Mouse (Mus musculus) left cerebral cortex, postnatal 25 days (tissue): Measurements from ENCODE around the gene Dnlz. TPM values are rescaled to one million over a fixed set of nuclear protein-coding genes. Genes with fewer than 3 reads are reported as not detected.
A peak's percentile ranks its signal among the peaks of the same experiment; 100 is the strongest.

Experiments used
- DNase-seq, 2 experiments: peaks; one replicate each; pipeline ENCODE4 v3.0.0; 2022; ENCODE audit warnings: low spot score in 2 of 2, mixed read lengths in 1 of 2
- intact Hi-C: fragments of 180-260 bp; cut with DNase I; formaldehyde crosslinking; loops from one replicate; pipeline ENCODE4 v1.15.1; 2025
- total RNA-seq, 2 experiments: library from RNA; stranded (reverse); gene quantifications; 2 replicates each; pipeline ENCODE4 v1.2.3; 2021

The Dnlz gene
- total RNA-seq, 2 experiments from 2014 or later: 28.0 to 28.4 TPM

DNA sequence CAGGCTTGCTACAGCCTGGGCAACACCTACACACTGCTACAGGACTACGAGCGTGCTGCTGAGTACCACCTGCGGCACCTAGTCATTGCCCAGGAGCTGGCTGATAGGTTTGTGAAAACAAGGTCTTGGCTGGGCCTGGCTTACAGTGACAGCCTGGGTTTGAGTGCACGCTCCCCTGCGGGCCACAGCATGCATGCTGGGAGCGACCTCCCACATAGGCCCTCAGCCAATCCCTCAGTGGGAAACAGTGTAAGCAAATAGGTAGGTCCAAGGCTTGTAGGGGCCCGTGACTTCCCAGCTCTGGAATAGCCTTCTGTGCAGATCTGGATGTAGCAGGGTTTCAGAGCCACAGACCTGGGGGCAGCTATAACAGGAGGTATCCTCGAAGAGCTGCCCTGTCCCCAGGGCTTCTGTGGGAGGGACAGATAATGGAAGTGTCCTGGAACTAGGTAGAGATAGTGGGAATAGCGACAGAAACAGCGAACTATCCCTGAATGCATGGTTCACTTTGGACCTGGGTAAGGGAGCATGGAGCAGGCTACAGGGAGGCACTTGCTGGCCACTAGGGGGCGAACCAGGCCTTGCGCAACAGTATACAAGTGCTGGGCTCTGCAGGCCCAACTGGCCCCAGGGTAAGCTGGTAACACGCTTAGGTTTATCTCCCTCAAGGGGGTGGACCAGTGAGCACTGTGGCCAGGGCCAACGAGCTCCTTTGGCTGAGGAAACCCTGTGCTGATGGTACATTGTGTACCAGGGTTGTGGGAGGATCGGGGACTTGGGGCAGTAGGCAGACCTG, 26.3 kb downstream of the Dnlz start:
- no peak for DNase-seq
- intact Hi-C loops: loop anchor here (1.0 to 10.0 kb wide), 3 partner anchors 27 to 239 kb away; partner anchors contain the start of gene Dnlz

DNA sequence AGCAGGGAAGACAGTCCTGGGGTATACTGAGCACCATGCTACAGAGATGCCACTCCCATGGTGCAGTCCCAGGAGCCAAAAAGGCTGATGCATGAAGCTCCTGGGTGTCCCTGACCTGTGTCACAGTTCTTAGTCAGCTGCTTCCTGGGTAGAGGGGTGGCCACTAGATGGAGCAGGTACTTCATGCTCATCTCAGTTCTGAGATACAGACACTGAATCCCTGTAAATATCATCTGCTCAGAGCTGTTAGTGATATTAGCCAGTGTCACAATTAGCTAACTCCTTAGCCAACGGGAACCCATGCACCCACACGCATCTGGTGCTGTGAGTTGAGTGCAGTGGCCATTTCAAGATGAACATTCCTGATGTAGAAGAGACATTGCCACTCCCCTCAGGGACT, 27.0 kb downstream of the Dnlz start:
- peak in 1 of 2 experiments; percentile 70 for DNase-seq
- intact Hi-C loops: loop anchor here (1.0 to 10.0 kb wide), 3 partner anchors 27 to 240 kb away; partner anchors contain the start of gene Dnlz

GRCm38 (mm10) chr2:26323589-26324325, 28.2 kb downstream of the Dnlz start:
- intact Hi-C loops: loop anchor here (10.0 kb wide), 1 partner anchor 241 kb away; no protein-coding TSS in a partner anchor
- no peak for DNase-seq

GRCm38 (mm10) chr2:26320245-26321185, 31.4 kb downstream of the Dnlz start:
- intact Hi-C loops: loop anchor here (10.0 kb wide), 1 partner anchor 244 kb away; no protein-coding TSS in a partner anchor
- no peak for DNase-seq

GRCm38 (mm10) chr2:26319519-26320244, 32.2 kb downstream of the Dnlz start:
- DNase-seq: no peak

DNA sequence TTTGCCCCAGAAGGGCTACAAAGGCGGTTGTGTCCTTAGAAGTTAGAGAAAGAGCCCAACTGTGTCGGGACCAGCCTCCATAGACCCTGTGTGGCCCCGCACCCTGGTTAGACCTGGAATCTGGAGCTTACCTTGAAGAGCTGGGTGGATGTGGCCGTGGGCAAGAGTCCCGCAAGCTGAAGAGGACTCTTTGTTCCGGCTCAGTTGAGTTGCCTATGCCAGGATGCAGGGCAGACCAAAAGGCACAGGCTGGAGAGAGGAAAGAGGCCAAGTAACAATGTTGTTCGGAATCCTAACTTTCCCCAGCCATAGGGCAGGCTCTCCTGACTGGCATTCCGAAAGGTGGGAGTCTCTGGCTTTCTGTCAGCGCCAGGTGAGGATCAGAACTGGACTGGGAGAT, 32.8 kb downstream of the Dnlz start:
- DNase-seq: no peak
- intact Hi-C loops: loop anchor here (10.0 kb wide), 1 partner anchor 586 kb away; the partner anchor contains the start of gene Surf6

More at GRCm38 (mm10) chr2:26319519-26320244, 32.2 kb downstream of the Dnlz start:
- intact Hi-C loops: loop anchor here (10.0 kb wide), 2 partner anchors 245 to 585 kb away; partner anchors contain the start of gene Surf6

GRCm38 (mm10) chr2:26317991-26318672, 33.8 kb downstream of the Dnlz start:
- intact Hi-C loops: loop anchor here (10.0 kb wide), 1 partner anchor 587 kb away; the partner anchor contains the start of gene Surf6
- DNase-seq: no peak

GRCm38 (mm10) chr2:26317371-26317770, 34.5 kb downstream of the Dnlz start:
- intact Hi-C loops: loop anchor here (10.0 kb wide), 1 partner anchor 587 kb away; the partner anchor contains the start of gene Surf6
- DNase-seq: no peak

DNA sequence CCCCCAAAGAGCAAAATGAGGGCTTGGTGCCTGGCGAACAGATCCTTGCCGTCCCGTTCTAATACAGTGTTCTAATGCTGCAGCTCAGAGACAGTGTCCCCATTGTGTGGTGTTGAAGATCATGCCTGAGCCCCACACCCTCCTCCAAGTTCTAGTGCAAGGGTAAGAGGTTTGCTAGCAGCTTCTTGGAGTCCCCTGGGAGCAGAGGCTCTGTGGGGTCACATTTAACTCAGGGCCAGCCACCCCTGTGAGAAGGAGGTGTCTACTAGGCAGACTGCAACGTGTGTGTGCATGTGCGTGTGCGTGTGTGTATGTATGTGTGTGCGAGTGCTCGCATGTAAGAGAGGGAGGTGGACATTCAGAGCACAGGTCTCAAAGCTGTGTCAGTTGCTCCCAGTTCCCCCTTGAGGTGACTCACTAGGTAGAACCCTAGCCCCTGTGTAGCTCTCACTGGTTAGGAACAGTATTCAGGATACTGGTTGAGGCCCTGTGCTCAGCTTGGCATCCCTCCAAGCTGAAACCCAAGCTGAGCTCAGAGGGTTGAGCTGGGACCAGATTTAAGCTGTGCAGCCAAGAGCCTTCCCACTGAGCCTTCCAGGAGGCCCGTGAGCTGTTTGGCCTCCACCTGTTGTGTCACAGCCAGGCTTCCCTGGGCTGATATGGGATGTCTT, 35.2 kb downstream of the Dnlz start:
- intact Hi-C loops: loop anchor here (10.0 kb wide), 1 partner anchor 588 kb away; the partner anchor contains the start of gene Surf6
- DNase-seq: no peak

- DNase-seq: peak; percentile 46 to 48
- intact Hi-C loops: loop anchor here (10.0 kb wide), 1 partner anchor 589 kb away; the partner anchor contains the start of gene Surf6
Observed at GRCm38 (mm10) chr2:26315925-26316311, 36.0 kb downstream of the Dnlz start.

DNA sequence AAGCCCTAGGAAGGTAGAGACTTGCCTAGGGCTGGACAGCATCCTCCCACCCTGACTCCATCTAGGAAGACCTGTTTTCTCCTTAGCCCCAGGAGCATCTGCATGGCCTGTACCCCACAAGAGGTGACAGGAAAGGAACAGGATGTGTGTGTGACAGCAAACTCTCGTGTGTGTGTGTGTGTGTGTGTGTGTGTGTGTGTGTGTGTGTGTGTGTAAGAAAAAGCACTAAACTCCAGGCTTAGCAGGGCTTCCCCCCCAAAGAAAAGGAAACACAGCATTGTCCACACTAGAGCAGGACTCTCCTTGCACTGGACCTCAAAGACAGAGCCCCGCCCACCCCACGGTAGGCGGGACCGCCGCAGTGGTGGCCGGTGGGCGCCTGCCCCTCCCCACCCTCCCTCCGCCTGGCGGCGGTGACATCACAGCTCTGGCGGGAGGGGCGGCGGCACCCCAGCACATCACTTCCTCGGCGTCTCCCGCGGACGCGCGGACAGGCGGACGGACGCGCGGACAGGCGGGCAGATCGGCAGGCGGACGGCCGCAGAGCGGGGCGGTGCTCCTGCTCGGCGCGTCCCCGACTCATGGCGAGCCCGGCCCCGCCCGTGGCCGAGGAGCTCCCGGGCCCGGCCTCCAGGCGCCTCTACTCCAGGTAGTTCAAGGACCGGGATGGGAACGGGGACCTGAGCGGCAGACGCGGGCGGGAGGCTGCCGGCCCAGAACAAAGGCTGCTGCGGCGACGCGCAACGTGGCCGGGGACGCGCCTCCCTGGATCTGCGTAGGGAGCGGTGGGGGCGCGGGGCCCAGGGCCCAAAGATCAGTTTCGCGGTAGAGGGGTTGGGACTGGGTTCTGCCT, 36.6 kb downstream of the Dnlz start, which contains the start of gene Gpsm1:
TSS of gene Gpsm1 (plus strand) at position 444 of the 853 bp plus-strand sequence.
- intact Hi-C loops: loop anchor here (10.0 kb wide), 1 partner anchor 590 kb away; the partner anchor contains the start of gene Surf6

DNA sequence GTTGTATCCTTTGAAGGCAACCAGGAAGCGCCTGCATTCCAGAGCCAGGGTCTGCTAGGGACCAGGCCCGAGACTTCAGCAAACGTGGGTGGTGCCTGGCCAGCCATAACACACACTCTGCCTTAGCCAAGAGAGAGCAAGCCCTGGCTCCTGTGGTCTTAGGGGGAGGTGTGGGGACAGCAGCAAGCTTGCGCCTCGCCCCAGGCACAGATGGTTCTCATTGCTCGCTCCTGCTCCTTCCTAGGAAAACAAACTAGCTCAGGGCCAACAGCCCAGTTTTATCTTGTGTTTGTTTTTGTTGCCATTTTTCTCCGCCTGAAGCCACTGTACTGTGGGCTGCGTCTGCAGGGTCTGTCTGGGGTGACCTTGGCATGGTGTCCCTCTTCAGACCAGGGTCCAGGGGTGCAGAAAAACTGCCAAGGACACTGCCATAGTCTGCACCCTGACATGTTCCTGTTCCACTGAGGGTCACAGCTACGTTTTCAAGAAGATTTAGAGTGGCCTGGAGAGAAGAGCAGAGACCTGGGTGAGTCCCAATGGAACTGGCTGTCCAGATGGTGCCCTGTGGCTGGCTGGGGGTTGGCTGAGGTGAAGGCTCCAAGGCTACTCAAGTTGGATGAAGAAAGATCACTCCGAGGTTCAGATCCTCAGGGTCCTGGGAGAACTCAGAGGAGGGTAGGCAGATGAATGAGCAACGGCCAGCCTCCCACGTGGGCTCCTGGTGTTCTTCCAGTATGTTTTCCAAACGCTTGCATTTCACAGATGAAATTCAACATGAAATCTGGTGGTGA, 37.4 kb downstream of the Dnlz start:
- DNase-seq: peak in 1 of 2 experiments; percentile 32
- intact Hi-C loops: loop anchor here (10.0 kb wide), 1 partner anchor 590 kb away; the partner anchor contains the start of gene Surf6

More for the DNA sequence above, 36.6 kb downstream of the Dnlz start, which contains the start of gene Gpsm1:
- peak; percentile 80 to 85 for DNase-seq

- no peak for DNase-seq
- intact Hi-C loops: loop anchor here (10.0 kb wide), 1 partner anchor 591 kb away; the partner anchor contains the start of gene Surf6
Observed at GRCm38 (mm10) chr2:26313394-26313793, 38.5 kb downstream of the Dnlz start.

DNA sequence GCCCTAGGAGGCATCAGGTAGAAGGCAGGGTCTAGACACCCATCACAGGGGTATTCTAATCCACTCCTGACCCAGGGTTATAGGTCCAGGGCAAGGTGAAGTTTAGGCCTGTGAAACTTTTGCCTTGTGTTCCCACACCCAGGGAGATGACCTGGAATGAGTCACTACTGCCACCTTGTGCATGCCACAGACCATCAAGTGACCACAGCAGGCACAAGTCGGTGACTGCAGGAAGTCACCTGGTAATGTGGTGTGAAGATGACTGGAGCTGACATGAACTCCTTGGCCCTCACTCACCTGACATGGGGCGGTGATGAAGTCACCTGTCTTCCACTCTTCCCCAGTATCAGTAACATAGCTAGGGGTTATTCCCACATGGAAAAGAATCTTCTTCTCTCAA, 39.1 kb downstream of the Dnlz start:
- intact Hi-C loops: loop anchor here (10.0 kb wide), 1 partner anchor 592 kb away; the partner anchor contains the start of gene Surf6
- DNase-seq: no peak

- DNase-seq: peak in 1 of 2 experiments; percentile 75
- intact Hi-C loops: loop anchor here (10.0 kb wide), 1 partner anchor 593 kb away; the partner anchor contains the start of gene Surf6
Observed at GRCm38 (mm10) chr2:26311936-26312335, 40.0 kb downstream of the Dnlz start.
